Mouse (Mus musculus) ES-E14 (cell line): ENCODE results near the gene Poln.

Source experiments
- CHD2 ChIP-seq: IDR thresholded peaks from 2 replicates; pipeline ENCODE4 v1.6.1; 2014; ENCODE audit warnings: mild to moderate bottlenecking, low read depth, low read length, inconsistent platforms
- HCFC1 ChIP-seq: IDR thresholded peaks from 2 replicates; pipeline ENCODE4 v1.6.1; 2012; ENCODE audit warnings: low read length, inconsistent platforms, borderline replicate concordance; ENCODE audit not compliant: insufficient read depth
- ZNF384 ChIP-seq: IDR thresholded peaks from 2 replicates; pipeline ENCODE4 v1.6.1; 2012; ENCODE audit warnings: low read depth, low read length, inconsistent platforms

DNA sequence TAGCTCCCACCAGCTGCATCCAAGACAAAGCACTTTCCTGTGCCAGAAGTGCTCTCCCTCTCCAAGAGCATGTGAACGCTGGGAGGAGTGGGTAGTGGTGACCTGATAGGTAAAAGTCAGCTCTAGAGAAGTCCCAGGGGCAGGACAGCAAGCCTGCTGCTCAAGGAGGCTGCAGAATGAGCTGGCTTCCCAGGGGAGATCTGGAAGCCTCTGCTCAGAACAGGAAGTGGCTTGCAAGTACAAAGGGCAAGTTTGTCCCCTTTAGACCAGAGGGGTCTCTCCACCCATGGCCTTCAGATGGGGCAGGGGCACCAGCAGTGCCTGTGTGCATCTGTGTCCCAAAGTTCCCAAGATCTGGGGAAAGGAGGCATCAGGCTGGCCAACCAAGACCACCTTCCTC, 20.3 kb upstream of the Poln start:
- TF ChIP-seq ZNF384 (no peak), HCFC1 (no peak), CHD2 (no peak)
